Mouse (Mus musculus): Measurements from ENCODE around the gene 3110040N11Rik. TPM values are rescaled to one million over a fixed set of nuclear protein-coding genes. Genes with fewer than 3 reads are reported as not detected.
"Not testable (repeated sequence)": the region's sequence is repeated elsewhere in the genome, so short reads cannot be mapped to it uniquely, and the experiment has no call there.

The 3110040N11Rik gene
- polyA plus RNA-seq (2015; fragmentation: Nextera tagmentation; extraction: Ambion mirVana), result 55.4 and 65.6 TPM in 2 replicates

- peak; percentile 92 for ATAC-seq (ENCODE audit: insufficient number of reproducible peaks, insufficient read depth, low FRiP score, low TSS enrichment, low read depth)
- Histone ChIP-seq H3K4me1 (peaks cover 5% of the 10 kb centered on the region), H3K9me3 (no peaks in the 10 kb centered on the region), H3K4me3 (peak within 1 kb of the TSS; percentile 69), H3K27me3 (no peaks in the 10 kb centered on the region), H3K4me2 (peak within 1 kb of the TSS; percentile 79), H3K36me3 (peaks cover 30% of the 10 kb centered on the region), H3K27ac (peak within 1 kb of the TSS; percentile 98), H3K9ac (peak within 1 kb of the TSS; percentile 90)
- under 1% methylated on average over 38 of the region's 38 CpGs for WGBS
These were observed at the start of gene 3110040N11Rik for GRCm38 (mm10) chr7:81789095-81789757. Gene 3110040N11Rik (minus strand): TSS chr7:81789478.

GRCm38 (mm10) chr7:81837771-81838170, 48.5 kb upstream of the 3110040N11Rik start:
- H3K27ac ChIP-seq; H3K4me3 ChIP-seq; H3K4me2 ChIP-seq; ATAC-seq (ENCODE audit: insufficient number of reproducible peaks, insufficient read depth, low FRiP score, low TSS enrichment, low read depth); H3K36me3 ChIP-seq; H3K9ac ChIP-seq; H3K9me3 ChIP-seq; H3K4me1 ChIP-seq; H3K27me3 ChIP-seq: not testable (repeated sequence)
- 82% methylated on average over 5 of the region's 5 CpGs for WGBS

- H3K27me3 ChIP-seq, result no peaks in the 10 kb centered on the region
- WGBS, result 54% methylated on average over 5 of the region's 5 CpGs
- no peak overlapping the region for H3K4me2 ChIP-seq
- H3K27ac ChIP-seq, result no peak overlapping the region
- no peak overlapping the region for H3K4me3 ChIP-seq
- no peak overlapping the region for H3K9ac ChIP-seq
- H3K36me3 ChIP-seq, result no peaks in the 10 kb centered on the region
- no peaks in the 10 kb centered on the region for H3K4me1 ChIP-seq
- H3K9me3 ChIP-seq, result no peaks in the 10 kb centered on the region
- ATAC-seq (ENCODE audit: insufficient number of reproducible peaks, insufficient read depth, low FRiP score, low TSS enrichment, low read depth), result no peak
These were observed 46.2 kb upstream of the 3110040N11Rik start for GRCm38 (mm10) chr7:81835430-81835829.

GRCm38 (mm10) chr7:81834847-81835246, 45.6 kb upstream of the 3110040N11Rik start:
- Histone ChIP-seq H3K4me3 (no peak overlapping the region), H3K27me3 (no peaks in the 10 kb centered on the region), H3K27ac (no peak overlapping the region), H3K36me3 (no peaks in the 10 kb centered on the region), H3K9ac (no peak overlapping the region), H3K9me3 (no peaks in the 10 kb centered on the region), H3K4me2 (no peak overlapping the region), H3K4me1 (peaks cover 3% of the 10 kb centered on the region; the same call in 1 of the 2 replicates)
- no peak for ATAC-seq (ENCODE audit: insufficient number of reproducible peaks, insufficient read depth, low FRiP score, low TSS enrichment, low read depth)

- Histone ChIP-seq H3K4me2 (peak within 1 kb of the TSS; percentile 79), H3K4me1 (peaks cover 40% of the 10 kb centered on the region), H3K27me3 (no peaks in the 10 kb centered on the region), H3K4me3 (peak within 1 kb of the TSS; percentile 76), H3K27ac (peak within 1 kb of the TSS; percentile 92), H3K9ac (peak within 1 kb of the TSS; percentile 90), H3K36me3 (no peaks in the 10 kb centered on the region), H3K9me3 (no peaks in the 10 kb centered on the region)
- under 1% methylated on average over 56 of the region's 58 CpGs for WGBS
- ATAC-seq (ENCODE audit: insufficient number of reproducible peaks, insufficient read depth, low FRiP score, low TSS enrichment, low read depth), result peak; percentile 83
These were observed 40.2 kb upstream of the 3110040N11Rik start, which contains the start of gene Btbd1 for GRCm38 (mm10) chr7:81829379-81829894. Gene Btbd1 (minus strand): TSS chr7:81829431.

GRCm38 (mm10) chr7:81828681-81829378, 39.6 kb upstream of the 3110040N11Rik start:
- H3K27me3 ChIP-seq, result no peaks in the 10 kb centered on the region
- peak overlapping the region; percentile 90 for H3K9ac ChIP-seq
- H3K4me1 ChIP-seq, result peaks cover 44% of the 10 kb centered on the region
- H3K4me3 ChIP-seq, result peak overlapping the region; percentile 76
- under 1% methylated on average over 86 of the region's 91 CpGs for WGBS
- no peaks in the 10 kb centered on the region for H3K36me3 ChIP-seq
- no peaks in the 10 kb centered on the region for H3K9me3 ChIP-seq
- ATAC-seq (ENCODE audit: insufficient number of reproducible peaks, insufficient read depth, low FRiP score, low TSS enrichment, low read depth), result peak; percentile 73
- peak overlapping the region; percentile 79 for H3K4me2 ChIP-seq
- peak overlapping the region; percentile 92 for H3K27ac ChIP-seq

- H3K9ac ChIP-seq, result peak overlapping the region; percentile 90
- H3K9me3 ChIP-seq, result no peaks in the 10 kb centered on the region
- 25% methylated on average over 17 of the region's 17 CpGs for WGBS
- peak overlapping the region; percentile 79 for H3K4me2 ChIP-seq
- no peaks in the 10 kb centered on the region for H3K36me3 ChIP-seq
- H3K4me1 ChIP-seq, result peaks cover 44% of the 10 kb centered on the region
- H3K27ac ChIP-seq, result peak overlapping the region; percentile 92; the same call in 1 of the 2 replicates
- no peak for ATAC-seq (ENCODE audit: insufficient number of reproducible peaks, insufficient read depth, low FRiP score, low TSS enrichment, low read depth)
- peak overlapping the region; percentile 76 for H3K4me3 ChIP-seq
- H3K27me3 ChIP-seq, result no peaks in the 10 kb centered on the region
These were observed 38.8 kb upstream of the 3110040N11Rik start for GRCm38 (mm10) chr7:81827806-81828667.

GRCm38 (mm10) chr7:81825381-81825780, 36.1 kb upstream of the 3110040N11Rik start:
- peak overlapping the region; percentile 16; the same call in 1 of the 2 replicates for H3K27ac ChIP-seq
- peaks cover 44% of the 10 kb centered on the region for H3K4me1 ChIP-seq
- H3K9ac ChIP-seq, result no peak overlapping the region
- no peak overlapping the region for H3K4me3 ChIP-seq
- no peaks in the 10 kb centered on the region for H3K36me3 ChIP-seq
- 18% methylated on average over 3 of the region's 3 CpGs for WGBS
- peak overlapping the region; percentile 33 for H3K4me2 ChIP-seq
- no peaks in the 10 kb centered on the region for H3K27me3 ChIP-seq
- H3K9me3 ChIP-seq, result no peaks in the 10 kb centered on the region
- ATAC-seq (ENCODE audit: insufficient number of reproducible peaks, insufficient read depth, low FRiP score, low TSS enrichment, low read depth), result no peak

- Histone ChIP-seq H3K4me3 (no peak overlapping the region), H3K27ac (no peak overlapping the region), H3K4me1 (peaks cover 42% of the 10 kb centered on the region), H3K27me3 (no peaks in the 10 kb centered on the region), H3K36me3 (no peaks in the 10 kb centered on the region), H3K9ac (no peak overlapping the region), H3K9me3 (no peaks in the 10 kb centered on the region), H3K4me2 (no peak overlapping the region)
- 27% methylated on average over 3 of the region's 3 CpGs for WGBS
- no peak for ATAC-seq (ENCODE audit: insufficient number of reproducible peaks, insufficient read depth, low FRiP score, low TSS enrichment, low read depth)
These were observed 35.6 kb upstream of the 3110040N11Rik start for GRCm38 (mm10) chr7:81824906-81825305.

- Histone ChIP-seq H3K36me3 (peaks cover 12% of the 10 kb centered on the region; the same call in 1 of the 2 replicates), H3K4me2 (no peak overlapping the region), H3K9ac (no peak overlapping the region), H3K27ac (no peak overlapping the region), H3K4me1 (no peaks in the 10 kb centered on the region), H3K9me3 (no peaks in the 10 kb centered on the region), H3K27me3 (no peaks in the 10 kb centered on the region), H3K4me3 (no peak overlapping the region)
- no peak for ATAC-seq (ENCODE audit: insufficient number of reproducible peaks, insufficient read depth, low FRiP score, low TSS enrichment, low read depth)
- WGBS, result 82% methylated on average over 5 of the region's 5 CpGs
These were observed 16.8 kb upstream of the 3110040N11Rik start for GRCm38 (mm10) chr7:81806067-81806466.

- peak overlapping the region; percentile 98 for H3K27ac ChIP-seq
- peak overlapping the region; percentile 69 for H3K4me3 ChIP-seq
- H3K4me2 ChIP-seq, result peak overlapping the region; percentile 79
- H3K9ac ChIP-seq, result peak overlapping the region; percentile 90
- peaks cover 5% of the 10 kb centered on the region for H3K4me1 ChIP-seq
- WGBS, result 6% methylated on average over 5 of the region's 5 CpGs
- ATAC-seq (ENCODE audit: insufficient number of reproducible peaks, insufficient read depth, low FRiP score, low TSS enrichment, low read depth), result no peak
- peaks cover 26% of the 10 kb centered on the region for H3K36me3 ChIP-seq
- no peaks in the 10 kb centered on the region for H3K27me3 ChIP-seq
- no peaks in the 10 kb centered on the region for H3K9me3 ChIP-seq
These were observed 742 bp downstream of the 3110040N11Rik start for GRCm38 (mm10) chr7:81788536-81788935.
